Mouse (Mus musculus): ENCODE data around the gene Lsm4.

Gene Lsm4

DNA sequence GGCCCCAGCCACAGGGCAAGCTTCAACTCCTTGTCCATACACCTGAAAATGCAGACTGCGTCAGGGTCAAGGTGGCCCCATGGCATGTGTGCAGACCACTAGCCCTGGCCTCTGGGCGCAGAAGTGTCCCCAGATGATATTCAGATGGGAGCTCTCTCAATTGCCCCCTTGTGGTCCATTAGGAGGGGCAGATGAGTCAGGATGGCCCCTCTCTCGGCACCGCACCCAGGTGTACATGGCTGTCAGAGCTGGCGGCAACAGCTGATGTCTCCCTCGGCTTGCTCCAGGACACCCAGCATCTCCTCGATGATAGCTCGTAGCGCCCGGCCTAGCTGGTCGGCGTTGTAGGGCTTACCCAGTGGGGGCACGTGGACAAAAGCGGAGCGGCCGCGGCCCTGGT is 22.7 kb upstream of the Lsm4 start:
- no peak for DNase-seq

- no peak for DNase-seq
Observed at GRCm38 (mm10) chr8:70653226-70653625, 19.8 kb upstream of the Lsm4 start.

DNA sequence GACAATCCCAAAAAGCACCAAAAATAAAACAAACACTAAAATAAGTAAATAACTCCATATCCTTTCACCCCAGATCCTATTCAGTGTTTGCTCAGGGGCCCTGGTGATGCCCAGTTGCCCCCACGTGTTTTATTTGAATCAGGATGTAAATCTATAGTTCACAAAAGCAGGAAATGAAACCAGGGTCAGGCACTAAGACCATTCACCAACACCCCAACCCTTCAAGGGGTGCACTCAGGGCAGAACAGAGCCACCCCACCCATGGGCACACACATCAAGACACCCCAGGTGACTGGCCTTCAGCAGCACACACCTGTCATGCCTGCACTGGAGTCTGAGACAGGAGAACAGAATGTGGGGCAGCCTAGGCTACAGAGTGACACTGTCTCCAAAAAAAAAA is 18.9 kb upstream of the Lsm4 start:
- DNase-seq, result no peak

DNA sequence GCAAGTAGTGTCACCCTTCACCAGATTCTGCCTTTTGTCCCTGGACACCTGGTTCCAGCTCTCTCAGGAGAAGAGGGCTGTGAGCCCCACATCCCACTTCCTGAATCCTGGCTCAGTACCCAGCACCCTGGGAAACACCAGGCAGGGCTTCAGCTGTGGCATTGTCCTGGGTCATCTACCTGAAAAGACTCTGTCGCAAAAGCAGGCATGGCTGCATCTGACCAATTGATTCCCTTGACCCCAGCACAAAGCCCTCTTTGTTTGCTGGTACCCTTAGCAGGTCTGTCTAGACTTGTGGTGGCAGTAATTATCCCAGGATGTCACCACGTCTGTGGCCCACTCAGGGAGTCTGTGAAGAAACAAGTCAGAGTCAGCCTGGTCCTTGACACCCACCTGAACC is 17.6 kb upstream of the Lsm4 start:
- no peak for DNase-seq

GRCm38 (mm10) chr8:70656193-70656790 is 16.8 kb upstream of the Lsm4 start:
- DNase-seq, result no peak

- no peak for DNase-seq
Observed at GRCm38 (mm10) chr8:70657214-70657613, 15.8 kb upstream of the Lsm4 start.

DNA sequence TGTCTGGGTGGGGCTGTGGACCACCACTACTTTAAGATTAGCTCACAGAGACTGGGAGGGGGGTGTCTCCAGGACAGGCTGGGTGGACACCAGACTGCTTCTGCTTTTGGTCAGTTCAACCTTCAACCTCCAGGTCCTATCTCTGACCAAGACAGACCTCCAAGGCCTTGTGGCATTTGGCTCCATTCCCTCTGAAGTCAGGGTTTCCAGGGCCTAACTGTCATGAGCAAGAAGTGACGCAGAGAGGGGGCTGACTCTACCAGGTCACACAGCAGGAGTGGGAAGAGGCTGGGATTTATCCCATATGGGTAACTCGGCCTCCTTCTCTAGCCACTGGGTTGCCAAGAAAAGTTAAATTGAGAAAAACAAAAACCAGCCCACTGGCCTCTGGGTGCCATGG is 15.3 kb upstream of the Lsm4 start:
- DNase-seq, result no peak

- DNase-seq, result no peak
Observed at GRCm38 (mm10) chr8:70658897-70659603, 14.0 kb upstream of the Lsm4 start.

GRCm38 (mm10) chr8:70659604-70660272 is 13.3 kb upstream of the Lsm4 start:
- DNase-seq, result peak; percentile 79

DNA sequence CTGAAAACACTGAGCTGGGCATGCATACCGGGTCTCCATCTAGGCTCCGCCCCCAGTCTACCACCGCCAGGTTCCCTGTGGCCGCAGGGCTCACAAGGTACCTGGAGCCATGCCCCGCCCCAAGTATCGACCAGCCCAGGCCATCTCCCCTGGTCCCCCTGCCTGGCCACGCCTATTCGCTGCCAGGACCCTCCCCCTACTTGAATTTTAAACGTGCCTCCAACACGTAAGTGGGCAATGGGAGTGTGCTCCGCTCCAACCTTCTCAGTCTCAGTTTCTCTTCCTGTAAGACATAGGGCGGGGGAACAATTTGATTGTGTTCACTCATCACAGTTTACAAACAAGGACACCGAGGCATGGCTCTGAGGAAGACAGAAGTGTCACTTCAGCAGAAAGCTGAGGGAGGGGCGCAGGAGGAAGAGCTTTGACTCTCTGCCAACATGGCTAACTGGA is 12.7 kb upstream of the Lsm4 start, which contains the start of gene Pgpep1:
TSS of gene Pgpep1 (minus strand) at position 116 of the 453 bp plus-strand sequence.
- no peak for DNase-seq

- DNase-seq, result no peak
Observed at GRCm38 (mm10) chr8:70663691-70664090, 9.4 kb upstream of the Lsm4 start.

GRCm38 (mm10) chr8:70664631-70665030 is 8.4 kb upstream of the Lsm4 start:
- no peak for DNase-seq

DNA sequence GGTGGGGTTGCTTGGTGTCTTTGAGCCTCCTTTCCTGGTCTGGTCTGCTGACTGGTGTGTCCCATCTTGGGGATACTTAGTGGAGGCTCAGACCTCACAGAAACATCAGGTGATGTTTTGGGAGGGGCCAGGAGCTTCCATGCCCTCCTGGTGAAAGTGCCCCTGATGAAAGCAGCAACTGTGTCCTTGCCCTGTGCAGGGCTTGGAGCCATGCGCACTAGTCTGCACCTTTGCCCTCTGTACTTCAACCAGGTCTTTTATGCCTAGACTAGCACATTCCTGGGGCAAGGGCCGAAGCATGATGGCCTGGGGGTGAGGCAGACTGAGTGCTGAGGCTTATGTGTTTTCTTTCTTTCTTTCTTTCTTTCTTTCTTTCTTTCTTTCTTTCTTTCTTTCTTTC is 7.4 kb upstream of the Lsm4 start:
- DNase-seq, result no peak

DNA sequence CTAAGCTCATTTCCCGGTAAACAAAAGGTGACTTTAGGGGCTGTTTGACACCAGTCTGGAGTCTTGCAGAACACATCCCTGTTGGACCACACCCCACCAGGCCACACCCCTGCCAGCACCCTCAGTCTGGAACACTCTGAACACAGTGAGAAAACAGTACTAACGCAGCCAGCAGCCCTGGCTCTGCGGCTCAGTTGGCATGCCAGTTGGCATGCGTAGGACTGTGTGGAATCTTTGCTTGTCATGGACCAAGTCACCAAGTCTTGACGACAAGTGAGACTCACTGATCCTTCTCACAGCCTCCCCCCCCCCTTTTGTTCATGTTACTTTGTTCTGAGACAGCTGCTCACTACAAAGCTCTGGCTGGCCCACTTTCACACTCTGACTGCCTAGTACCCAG is 6.0 kb upstream of the Lsm4 start:
- no peak for DNase-seq

DNA sequence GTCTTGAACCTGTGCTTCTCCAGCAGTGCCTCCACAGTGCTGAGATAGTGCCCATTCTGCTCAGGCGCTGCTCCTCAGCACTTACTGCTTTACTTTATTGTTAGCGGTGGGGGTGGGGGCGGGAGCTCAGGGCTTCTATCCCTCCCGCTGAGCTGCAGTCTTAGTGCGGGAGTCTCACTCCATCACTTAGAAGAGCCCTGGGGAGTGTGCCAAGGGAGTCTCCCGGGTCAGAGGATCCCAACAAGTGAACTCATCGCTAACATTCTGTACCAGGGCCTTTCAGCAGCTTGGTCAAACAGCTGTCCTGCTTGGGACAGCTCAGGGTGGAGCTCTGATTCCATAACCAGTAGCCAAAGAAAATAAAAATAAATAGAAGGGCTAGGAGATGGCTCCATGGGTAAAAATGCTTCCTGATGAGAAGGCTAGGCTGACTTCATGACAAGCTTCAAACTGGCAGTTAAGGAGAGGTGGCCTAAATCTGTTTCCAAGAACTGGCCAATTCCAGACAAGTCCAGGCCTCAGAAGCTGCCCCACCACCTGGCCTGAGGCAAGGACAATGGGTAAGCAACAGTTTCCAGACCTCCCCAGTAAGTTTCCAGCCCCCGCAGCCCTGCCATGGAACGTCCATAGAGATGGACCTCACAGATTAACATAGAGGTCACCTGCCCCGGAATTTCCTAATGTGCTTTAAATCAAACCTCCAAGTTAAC is 1.3 kb upstream of the Lsm4 start:
- no peak for DNase-seq

GRCm38 (mm10) chr8:70672325-70673078 is 546 bp upstream of the Lsm4 start:
- DNase-seq, result no peak

GRCm38 (mm10) chr8:70674109-70674508 is 1.1 kb downstream of the Lsm4 start:
- DNase-seq, result no peak

GRCm38 (mm10) chr8:70674716-70675115 is 1.7 kb downstream of the Lsm4 start:
- DNase-seq, result no peak

GRCm38 (mm10) chr8:70675336-70675735 is 2.3 kb downstream of the Lsm4 start:
- DNase-seq, result no peak

- DNase-seq, result no peak
Observed at GRCm38 (mm10) chr8:70677451-70678080, 4.5 kb downstream of the Lsm4 start.

DNA sequence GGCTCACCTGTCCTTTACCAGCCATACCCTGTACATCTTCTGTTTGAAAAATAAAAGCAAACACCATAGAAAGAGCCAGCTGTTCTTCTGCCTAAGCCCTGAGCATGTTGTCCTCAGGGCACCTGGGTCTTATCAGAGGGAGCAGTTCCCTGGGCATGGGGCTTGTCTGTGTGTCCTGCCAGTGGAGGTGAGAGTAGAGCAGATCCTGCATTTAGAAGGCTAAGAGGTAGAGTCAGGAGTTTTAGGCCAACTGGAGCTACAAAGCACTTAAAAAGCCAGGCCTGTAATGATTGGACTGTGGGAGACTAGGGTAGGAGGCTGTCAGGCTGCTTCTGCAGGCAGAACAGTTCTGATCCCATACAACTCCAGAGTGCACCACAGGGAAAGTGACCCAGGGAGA is 5.6 kb downstream of the Lsm4 start:
- no peak for DNase-seq

- no peak for DNase-seq
Observed at GRCm38 (mm10) chr8:70679404-70679803, 6.4 kb downstream of the Lsm4 start.
